Mouse (Mus musculus): ENCODE results near the gene Tut1.

GRCm38 (mm10) chr19:8929224-8930088, 24.2 kb upstream of the Tut1 start, which contains the start of the genes Rom1 and Eml3:
- TF ChIP-seq CTCF (IDR thresholded peaks at IDR 0.05; ENCODE audit: extremely low read depth, insufficient read length, insufficient replicate concordance, low read depth, low read length) (no peak), POLR2A (IDR thresholded peaks at IDR 0.05; ENCODE audit: low read depth, low read length) (0 out of 2 replicates have a peak, but pooled peaks have one; percentile 49)

All from small intestine, adult 2 months (tissue).